Mouse (Mus musculus): Measurements from ENCODE around the gene Gspt1. TPM values are rescaled to one million over a fixed set of nuclear protein-coding genes. Genes with fewer than 3 reads are reported as not detected.

Gene Gspt1
- polyA plus RNA-seq, 1 experiment from 2014 or later, result 61.9 TPM

DNA sequence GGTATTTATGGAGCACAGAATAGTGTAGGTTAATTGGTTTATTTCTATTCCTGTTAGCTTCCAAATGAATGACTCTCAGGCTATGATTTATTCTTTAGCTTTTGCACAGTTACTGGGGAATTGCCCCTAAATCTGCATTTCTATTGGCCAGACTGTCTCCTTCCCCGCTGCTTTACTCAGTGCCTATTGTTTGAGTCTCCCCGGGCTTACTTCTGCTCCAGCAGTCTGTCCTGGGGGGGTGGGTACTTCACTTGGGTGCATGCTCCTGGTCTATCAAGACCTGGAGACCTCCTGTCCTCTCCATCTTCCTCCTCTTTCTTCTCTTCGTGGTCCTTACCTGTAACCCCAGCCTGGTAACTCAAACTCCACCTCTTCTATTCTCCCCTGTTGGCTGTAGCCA, 22.8 kb upstream of the Gspt1 start:
- no peaks in the 10 kb centered on the region for H3K9me3 ChIP-seq (replicated peaks; ENCODE audit: control insufficient read depth, low read length)
- no peak overlapping the region for H3K4me3 ChIP-seq (ENCODE audit: low read depth, low read length)
- H3K9ac ChIP-seq (ENCODE audit: low read length), result no peak overlapping the region
- H3K27me3 ChIP-seq (replicated peaks; ENCODE audit: control insufficient read depth, insufficient read depth, low read length), result no peaks in the 10 kb centered on the region
- ATAC-seq (no peak), DNase-seq (ENCODE audit: low spot score) (no peak)
- H3K4me1 ChIP-seq (ENCODE audit: control insufficient read depth, insufficient read depth, low read length), result no peaks in the 10 kb centered on the region
- H3K4me2 ChIP-seq (ENCODE audit: low read length), result no peak overlapping the region
- no peak overlapping the region for H3K27ac ChIP-seq (ENCODE audit: low read depth, low read length)
- no peaks in the 10 kb centered on the region for H3K36me3 ChIP-seq (ENCODE audit: control insufficient read depth, insufficient read depth, low read length)
- 25% methylated on average over 3 of the region's 3 CpGs for WGBS

DNA sequence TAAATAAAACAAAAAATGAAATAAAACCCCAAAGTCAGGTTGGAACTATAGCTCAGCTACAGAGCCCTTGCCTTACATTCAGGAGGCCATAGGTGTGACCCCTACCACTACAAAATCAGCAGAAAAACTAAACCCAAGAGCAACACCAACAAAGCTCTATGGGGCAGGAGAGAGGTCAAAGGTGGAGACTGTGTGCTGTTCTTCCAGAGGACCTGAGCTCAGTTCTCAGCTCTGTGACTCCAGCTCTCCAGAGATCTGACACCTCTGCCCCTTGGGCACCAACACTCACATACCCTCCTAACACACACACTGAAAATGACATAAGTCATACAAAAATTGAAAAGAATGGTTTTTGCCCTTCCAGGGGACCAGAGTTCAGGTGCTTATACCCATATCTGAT, 16.9 kb upstream of the Gspt1 start:
- Histone ChIP-seq H3K4me2 (ENCODE audit: low read length) (no peak overlapping the region), H3K9me3 (replicated peaks; ENCODE audit: control insufficient read depth, low read length) (no peaks in the 10 kb centered on the region), H3K36me3 (ENCODE audit: control insufficient read depth, insufficient read depth, low read length) (no peaks in the 10 kb centered on the region), H3K4me1 (ENCODE audit: control insufficient read depth, insufficient read depth, low read length) (no peaks in the 10 kb centered on the region), H3K4me3 (ENCODE audit: low read depth, low read length) (no peak overlapping the region), H3K9ac (ENCODE audit: low read length) (no peak overlapping the region), H3K27ac (ENCODE audit: low read depth, low read length) (no peak overlapping the region), H3K27me3 (replicated peaks; ENCODE audit: control insufficient read depth, insufficient read depth, low read length) (no peaks in the 10 kb centered on the region)
- ATAC-seq, result no peak
- DNase-seq (ENCODE audit: low spot score), result no peak

DNA sequence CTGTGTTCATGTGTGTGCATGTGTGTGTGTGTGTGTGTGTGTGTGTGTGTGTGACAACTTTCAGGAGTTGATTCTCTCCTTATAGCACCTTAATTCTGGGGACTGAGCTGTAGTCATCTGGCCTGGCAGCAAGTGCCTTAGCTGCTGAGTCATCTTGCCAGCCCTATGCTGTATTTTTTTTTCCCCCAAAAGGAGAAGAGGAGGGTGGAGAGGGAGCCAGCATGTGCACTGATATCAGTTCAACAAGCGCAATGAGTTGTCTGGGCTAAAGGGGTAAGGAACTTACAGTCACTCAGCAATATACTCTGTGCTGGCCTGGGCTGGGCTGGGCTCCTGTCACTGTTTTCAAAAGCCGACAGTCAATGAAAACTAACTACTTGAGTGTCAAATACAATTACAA, 16.5 kb upstream of the Gspt1 start:
- Histone ChIP-seq H3K27me3 (replicated peaks; ENCODE audit: control insufficient read depth, insufficient read depth, low read length) (no peaks in the 10 kb centered on the region), H3K4me2 (ENCODE audit: low read length) (no peak overlapping the region), H3K36me3 (ENCODE audit: control insufficient read depth, insufficient read depth, low read length) (no peaks in the 10 kb centered on the region), H3K27ac (ENCODE audit: low read depth, low read length) (no peak overlapping the region), H3K4me1 (ENCODE audit: control insufficient read depth, insufficient read depth, low read length) (no peaks in the 10 kb centered on the region), H3K9ac (ENCODE audit: low read length) (no peak overlapping the region), H3K4me3 (ENCODE audit: low read depth, low read length) (no peak overlapping the region), H3K9me3 (replicated peaks; ENCODE audit: control insufficient read depth, low read length) (no peaks in the 10 kb centered on the region)
- WGBS, result 92% methylated on average over 2 of the region's 2 CpGs
- DNase-seq (ENCODE audit: low spot score) (no peak), ATAC-seq (no peak)

DNA sequence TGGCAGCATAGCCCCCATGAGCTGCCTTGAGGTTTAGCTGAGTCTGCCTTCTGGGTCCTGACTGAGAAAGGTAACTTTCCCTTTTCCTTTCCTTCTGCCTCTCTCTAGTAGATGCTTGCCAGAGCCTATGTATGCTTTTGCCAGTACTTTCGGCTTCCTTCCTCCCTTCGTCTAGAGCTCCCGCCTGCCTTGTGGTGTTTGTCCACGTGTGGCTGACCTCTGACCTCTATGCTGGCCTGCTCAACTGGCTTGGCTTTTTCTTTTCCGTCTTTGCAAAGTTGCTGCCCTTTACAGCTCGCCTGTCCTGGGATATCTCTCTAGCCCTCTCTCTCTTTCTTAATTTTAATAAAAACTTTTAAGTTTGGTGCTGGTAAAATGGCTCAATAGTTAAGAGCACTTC, 15.7 kb upstream of the Gspt1 start:
- H3K4me3 ChIP-seq (ENCODE audit: low read depth, low read length), result no peak overlapping the region
- no peaks in the 10 kb centered on the region for H3K27me3 ChIP-seq (replicated peaks; ENCODE audit: control insufficient read depth, insufficient read depth, low read length)
- no peaks in the 10 kb centered on the region for H3K36me3 ChIP-seq (ENCODE audit: control insufficient read depth, insufficient read depth, low read length)
- DNase-seq (ENCODE audit: low spot score) (no peak), ATAC-seq (no peak)
- 47% methylated on average over 6 of the region's 6 CpGs for WGBS
- H3K4me1 ChIP-seq (ENCODE audit: control insufficient read depth, insufficient read depth, low read length), result no peaks in the 10 kb centered on the region
- H3K9me3 ChIP-seq (replicated peaks; ENCODE audit: control insufficient read depth, low read length), result no peaks in the 10 kb centered on the region
- H3K9ac ChIP-seq (ENCODE audit: low read length), result no peak overlapping the region
- H3K4me2 ChIP-seq (ENCODE audit: low read length), result no peak overlapping the region
- no peak overlapping the region for H3K27ac ChIP-seq (ENCODE audit: low read depth, low read length)

DNA sequence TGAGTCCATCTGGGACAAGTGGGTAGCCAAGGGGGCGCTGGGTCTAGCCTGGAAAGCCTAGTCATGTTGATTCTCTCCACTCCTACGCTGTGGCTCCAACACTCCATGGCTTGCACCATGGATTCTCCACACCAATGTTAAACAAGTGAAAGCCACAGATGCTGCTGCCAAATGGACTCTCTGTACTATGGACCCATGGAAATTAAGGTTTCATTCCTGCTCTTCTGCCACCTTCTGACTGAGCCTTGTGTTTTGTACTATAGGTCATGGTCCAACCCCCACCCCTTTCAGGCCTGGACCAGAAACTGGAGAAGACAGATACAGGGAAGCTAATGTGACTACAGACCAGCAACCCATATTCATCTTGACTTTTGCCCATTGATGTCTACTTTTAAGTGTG, 12.4 kb upstream of the Gspt1 start:
- Histone ChIP-seq H3K27ac (ENCODE audit: low read depth, low read length) (no peak overlapping the region), H3K9ac (ENCODE audit: low read length) (no peak overlapping the region), H3K4me1 (ENCODE audit: control insufficient read depth, insufficient read depth, low read length) (no peaks in the 10 kb centered on the region), H3K9me3 (replicated peaks; ENCODE audit: control insufficient read depth, low read length) (no peaks in the 10 kb centered on the region), H3K36me3 (ENCODE audit: control insufficient read depth, insufficient read depth, low read length) (no peaks in the 10 kb centered on the region), H3K27me3 (replicated peaks; ENCODE audit: control insufficient read depth, insufficient read depth, low read length) (no peaks in the 10 kb centered on the region), H3K4me3 (ENCODE audit: low read depth, low read length) (no peak overlapping the region), H3K4me2 (ENCODE audit: low read length) (no peak overlapping the region)
- DNase-seq (ENCODE audit: low spot score) (no peak), ATAC-seq (no peak)
- WGBS, result 74% methylated on average over 2 of the region's 2 CpGs

DNA sequence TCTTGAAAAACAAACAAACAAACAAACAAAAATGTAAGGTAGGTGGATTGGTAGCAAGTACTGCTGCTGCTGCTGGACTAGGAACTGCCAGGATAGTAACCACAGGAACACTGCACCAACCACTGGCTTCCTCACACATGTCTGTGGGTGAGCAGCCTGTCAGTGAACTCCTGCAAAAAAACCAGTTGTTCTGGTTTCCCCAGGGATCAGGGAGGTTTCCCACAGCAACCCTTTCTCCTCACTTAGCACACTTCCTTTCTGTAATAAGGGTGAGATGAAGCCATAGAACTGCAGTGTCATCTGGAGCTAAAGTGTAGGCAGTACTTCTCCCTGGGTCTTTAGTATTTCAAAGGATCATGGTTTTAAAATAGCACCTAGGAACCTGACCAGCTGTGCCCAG, 9.1 kb upstream of the Gspt1 start:
- no peak overlapping the region for H3K9ac ChIP-seq (ENCODE audit: low read length)
- no peak for ATAC-seq

DNA sequence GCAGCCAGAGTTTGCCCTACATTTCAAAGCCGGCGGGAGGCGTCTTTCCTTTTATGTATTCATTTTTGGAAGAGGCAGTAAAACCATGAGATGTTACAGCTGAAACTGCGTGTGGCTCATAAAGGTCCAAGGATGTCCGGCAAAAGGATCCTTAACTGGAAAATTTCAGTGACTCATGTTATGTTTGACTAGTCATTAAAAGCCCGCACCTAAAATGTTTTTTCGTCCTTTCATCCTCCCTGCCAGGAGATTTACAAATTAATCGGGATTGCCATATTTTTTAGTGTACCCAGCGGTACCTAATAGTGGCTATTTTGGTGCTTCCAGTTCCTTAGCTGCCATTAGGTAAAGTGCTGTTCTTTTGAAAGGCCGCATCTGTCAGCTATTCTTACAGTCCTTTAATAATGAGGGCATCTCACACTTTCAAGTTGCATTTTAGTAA, 619 bp upstream of the Gspt1 start:
- 21% methylated on average over 10 of the region's 10 CpGs for WGBS
- peak overlapping the region; percentile 74 for H3K9ac ChIP-seq (ENCODE audit: low read length)

More for the DNA sequence above, 9.1 kb upstream of the Gspt1 start:
- no peak overlapping the region for H3K4me2 ChIP-seq (ENCODE audit: low read length)
- no peaks in the 10 kb centered on the region for H3K4me1 ChIP-seq (ENCODE audit: control insufficient read depth, insufficient read depth, low read length)
- H3K27me3 ChIP-seq (replicated peaks; ENCODE audit: control insufficient read depth, insufficient read depth, low read length), result no peaks in the 10 kb centered on the region
- H3K36me3 ChIP-seq (ENCODE audit: control insufficient read depth, insufficient read depth, low read length), result no peaks in the 10 kb centered on the region
- DNase-seq (ENCODE audit: low spot score), result no peak
- H3K27ac ChIP-seq (ENCODE audit: low read depth, low read length), result no peak overlapping the region
- H3K9me3 ChIP-seq (replicated peaks; ENCODE audit: control insufficient read depth, low read length), result no peaks in the 10 kb centered on the region
- no peak overlapping the region for H3K4me3 ChIP-seq (ENCODE audit: low read depth, low read length)

DNA sequence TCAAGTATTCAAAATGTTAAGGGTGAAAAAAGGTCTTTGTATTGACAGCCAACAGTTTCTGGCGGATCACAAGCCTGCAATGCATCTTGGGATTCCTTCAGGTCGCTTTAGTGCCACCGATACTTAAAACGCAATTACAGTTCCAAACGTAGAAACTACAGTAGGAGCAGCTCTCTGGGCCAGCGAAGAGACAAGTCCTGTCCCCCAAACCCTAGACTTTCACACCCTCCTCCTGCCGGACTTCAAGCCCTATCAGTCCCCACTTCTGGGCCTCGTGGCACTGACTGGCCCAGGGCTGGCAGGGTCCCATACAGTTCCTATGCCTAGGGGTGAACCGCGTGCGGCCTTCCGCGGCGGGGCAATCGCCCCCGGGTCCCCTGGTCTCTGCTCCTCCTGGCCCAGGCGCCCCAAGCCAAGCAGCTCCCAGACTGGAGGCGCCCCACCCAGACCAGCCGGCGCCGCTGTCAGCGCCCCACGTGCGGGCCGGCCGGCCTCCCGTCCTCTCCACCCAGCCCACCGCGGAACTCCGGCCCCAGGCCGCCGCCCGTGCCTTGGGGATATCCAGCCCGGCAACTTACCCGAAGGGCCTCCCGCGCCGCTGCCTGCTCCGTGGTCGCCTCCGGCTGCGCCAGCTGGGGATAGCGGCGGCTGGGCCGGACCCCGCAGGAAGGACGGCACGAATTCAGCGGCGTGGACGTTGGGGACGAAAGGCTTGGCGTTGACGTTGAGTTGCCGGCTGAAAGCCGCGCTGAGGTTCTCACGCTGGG, 877 bp downstream of the Gspt1 start:
- Histone ChIP-seq H3K27ac (ENCODE audit: low read depth, low read length) (peak overlapping the region; percentile 93), H3K9me3 (replicated peaks; ENCODE audit: control insufficient read depth, low read length) (no peaks in the 10 kb centered on the region), H3K4me1 (ENCODE audit: control insufficient read depth, insufficient read depth, low read length) (peaks cover 15% of the 10 kb centered on the region), H3K4me3 (ENCODE audit: low read depth, low read length) (peak overlapping the region; percentile 99), H3K27me3 (replicated peaks; ENCODE audit: control insufficient read depth, insufficient read depth, low read length) (no peaks in the 10 kb centered on the region), H3K9ac (ENCODE audit: low read length) (peak overlapping the region; percentile 90), H3K36me3 (ENCODE audit: control insufficient read depth, insufficient read depth, low read length) (no peaks in the 10 kb centered on the region), H3K4me2 (ENCODE audit: low read length) (peak overlapping the region; percentile 90)
- ATAC-seq, result peak; percentile 4; the same call in 1 of the 2 replicates
- peak; percentile 59 for DNase-seq (ENCODE audit: low spot score)
- under 1% methylated on average over 57 of the region's 58 CpGs for WGBS

More for the DNA sequence above, 619 bp upstream of the Gspt1 start:
- ATAC-seq, result no peak; the same call in 1 of the 2 replicates
- H3K36me3 ChIP-seq (ENCODE audit: control insufficient read depth, insufficient read depth, low read length), result no peaks in the 10 kb centered on the region
- H3K27me3 ChIP-seq (replicated peaks; ENCODE audit: control insufficient read depth, insufficient read depth, low read length), result no peaks in the 10 kb centered on the region
- peak overlapping the region; percentile 69 for H3K4me2 ChIP-seq (ENCODE audit: low read length)
- H3K4me3 ChIP-seq (ENCODE audit: low read depth, low read length), result peak overlapping the region; percentile 99
- DNase-seq (ENCODE audit: low spot score), result peak; percentile 23
- peak overlapping the region; percentile 93 for H3K27ac ChIP-seq (ENCODE audit: low read depth, low read length)
- peaks cover 15% of the 10 kb centered on the region for H3K4me1 ChIP-seq (ENCODE audit: control insufficient read depth, insufficient read depth, low read length)
- no peaks in the 10 kb centered on the region for H3K9me3 ChIP-seq (replicated peaks; ENCODE audit: control insufficient read depth, low read length)

DNA sequence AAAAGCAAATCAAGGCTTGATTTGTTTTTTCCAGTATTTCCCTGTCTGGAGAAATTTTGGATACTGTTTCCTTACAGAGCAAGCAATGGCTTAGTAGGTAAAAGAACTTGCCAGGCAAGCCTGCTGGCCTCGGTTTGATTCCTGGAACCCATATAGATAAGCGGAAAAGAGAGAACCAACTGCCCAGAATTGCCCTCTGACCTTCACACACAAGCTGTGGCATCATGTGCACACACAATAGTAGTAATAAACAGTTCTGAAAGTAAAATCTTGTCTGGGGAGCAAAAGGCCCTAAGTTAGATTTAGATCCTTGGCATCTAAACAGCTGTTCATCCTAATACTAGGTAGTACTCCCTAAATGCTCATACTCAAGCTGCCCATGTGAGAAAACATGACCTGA, 6.3 kb downstream of the Gspt1 start:
- Histone ChIP-seq H3K9ac (ENCODE audit: low read length) (no peak overlapping the region), H3K4me1 (ENCODE audit: control insufficient read depth, insufficient read depth, low read length) (peaks cover 11% of the 10 kb centered on the region), H3K9me3 (replicated peaks; ENCODE audit: control insufficient read depth, low read length) (no peaks in the 10 kb centered on the region), H3K27me3 (replicated peaks; ENCODE audit: control insufficient read depth, insufficient read depth, low read length) (no peaks in the 10 kb centered on the region), H3K27ac (ENCODE audit: low read depth, low read length) (no peak overlapping the region), H3K4me2 (ENCODE audit: low read length) (no peak overlapping the region), H3K4me3 (ENCODE audit: low read depth, low read length) (no peak overlapping the region), H3K36me3 (ENCODE audit: control insufficient read depth, insufficient read depth, low read length) (no peaks in the 10 kb centered on the region)
- no peak for ATAC-seq
- DNase-seq (ENCODE audit: low spot score), result no peak
- 92% methylated on average over 2 of the region's 2 CpGs for WGBS
